Comparison of ENCODE assay signal across 23 mouse cellular contexts in the genomic region with DNA sequence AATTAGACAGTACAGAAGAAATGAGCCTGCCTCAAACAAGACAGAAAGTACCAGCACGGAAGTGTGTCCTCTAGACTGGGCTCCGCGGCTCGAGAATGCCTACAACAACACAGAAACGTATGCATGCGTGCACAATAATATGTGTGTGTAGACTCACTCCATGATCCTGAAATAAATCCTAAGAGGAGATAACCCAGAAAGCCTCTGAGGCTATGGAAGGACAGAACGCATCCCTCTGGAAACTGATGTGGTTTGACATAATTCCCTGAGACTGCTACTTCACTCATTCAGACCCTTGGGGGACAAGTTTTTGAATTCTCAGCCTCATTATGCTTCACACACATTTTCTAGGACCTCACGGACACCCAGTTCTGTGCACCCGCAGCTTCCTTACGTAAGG. TPM values are rescaled to one million over a fixed set of nuclear protein-coding genes. Genes with fewer than 3 reads are reported as not detected.
A peak's percentile ranks its signal among the peaks of the same experiment; 100 is the strongest.
DNase-seq lines count a peak whose midpoint lies in the region; ATAC-seq and TF ChIP-seq lines count a peak whose summit lies in the region.
"Had no signal": no experiment of that assay in that cellular context is flagged by ENCODE, and none has a peak within 500 bp of the region (broad histone marks: within the 10 kb centered on the region; RNA-seq: fewer than 3 reads in every experiment).

No protein-coding gene starts in this region.

- H3K9me3 ChIP-seq in liver, embryonic 12.5 days (replicated peaks): no peaks in the 10 kb centered on the region
- H3K9me3 ChIP-seq: embryonic facial prominence, embryonic 10.5 days; embryonic facial prominence, embryonic 12.5 days; forebrain, embryonic 13.5 days; forebrain, embryonic 15.5 days; G1E had no signal

- WGBS in liver, embryonic 12.5 days (ENCODE audit: insufficient replicate concordance): 89% methylated on average over 10 of the region's 10 CpGs

- ATAC-seq in frontal cortex, adult (ENCODE audit: low TSS enrichment): peak; percentile 36; the same call in 1 of the 2 replicates
- no peak for ATAC-seq in liver, embryonic 12.5 days
- ATAC-seq: activated CD4-positive, CD25-positive, alpha-beta regulatory T cell, adult 4 months; CD4-positive, CD25-positive, alpha-beta regulatory T cell, adult 4 months; forebrain, embryonic 13.5 days; forebrain, embryonic 15.5 days; Patski had no signal

- DNase-seq in frontal cortex, postnatal 10 days (ENCODE audit: low spot score in 2 of 2): no peak
- no peak for DNase-seq in layer of hippocampus, adult 2 months (ENCODE audit: low spot score in 2 of 2)
- DNase-seq in layer of hippocampus, postnatal 14 days (ENCODE audit: low spot score in 2 of 2): no peak
- DNase-seq: adrenal gland, adult 8-10 months; adrenal gland, postnatal 14 days; adrenal gland, postnatal 36 days; B cell, adult 2 months; cerebellum, adult 11-12 months; cerebellum, adult 2 months; cerebellum, adult 9-10 months; cerebellum, postnatal 10 days; cerebellum, postnatal 25 days had no signal

- H3K27ac ChIP-seq in layer of hippocampus, adult 2 months: peak overlapping the region; percentile 29; the same call in 1 of the 2 replicates
- no peak overlapping the region for H3K27ac ChIP-seq in liver, embryonic 12.5 days
- H3K27ac ChIP-seq: embryonic facial prominence, embryonic 10.5 days; embryonic facial prominence, embryonic 12.5 days; forebrain, embryonic 13.5 days; forebrain, embryonic 15.5 days had no signal

- no peaks in the 10 kb centered on the region for H3K27me3 ChIP-seq in liver, embryonic 12.5 days (replicated peaks)
- H3K27me3 ChIP-seq: CH12.LX; embryonic facial prominence, embryonic 12.5 days; forebrain, embryonic 13.5 days; forebrain, embryonic 15.5 days; Patski had no signal

- H3K4me3 ChIP-seq in layer of hippocampus, adult 2 months: no peak overlapping the region
- H3K4me3 ChIP-seq in liver, embryonic 12.5 days: no peak overlapping the region
- H3K4me3 ChIP-seq: embryonic facial prominence, embryonic 10.5 days; embryonic facial prominence, embryonic 12.5 days; forebrain, embryonic 13.5 days; forebrain, embryonic 15.5 days had no signal

- peaks cover 21% of the 10 kb centered on the region for H3K4me1 ChIP-seq in liver, embryonic 12.5 days
- H3K4me1 ChIP-seq: forebrain, embryonic 13.5 days had no signal

- H3K36me3 ChIP-seq in liver, embryonic 12.5 days: peaks cover 8% of the 10 kb centered on the region
- H3K36me3 ChIP-seq: embryonic facial prominence, embryonic 10.5 days; embryonic facial prominence, embryonic 12.5 days; forebrain, embryonic 15.5 days had no signal

- no peak overlapping the region for H3K9ac ChIP-seq in liver, embryonic 12.5 days
- H3K9ac ChIP-seq: embryonic facial prominence, embryonic 12.5 days; forebrain, embryonic 13.5 days; forebrain, embryonic 15.5 days had no signal

- TF ChIP-seq CTCF in layer of hippocampus, adult 2 months (conservative IDR thresholded peaks at IDR 0.05): no peak

- H3K4me2 ChIP-seq in liver, embryonic 12.5 days: no peak overlapping the region
- H3K4me2 ChIP-seq: embryonic facial prominence, embryonic 12.5 days; forebrain, embryonic 13.5 days; forebrain, embryonic 15.5 days had no signal

RNA-seq across cellular contexts. Expression of gene Agtpbp1, which starts 42.6 kb away (rescaled TPM):
- total RNA-seq in layer of hippocampus, adult 2 months (2021): 100 to 1,000 TPM; 374 to 406 TPM
- 100 to 1,000 TPM; 347 to 349 TPM for total RNA-seq in layer of hippocampus, postnatal 14 days (2021)
- polyA plus RNA-seq in liver, embryonic 12.5 days (2016; fragmentation: Nextera tagmentation; extraction: Ambion mirVana): 12.1 and 13.2 TPM in 2 replicates

RNA-seq across cellular contexts. Expression of gene Naa35, which starts 42.6 kb away (rescaled TPM):
- total RNA-seq in layer of hippocampus, adult 2 months (2021): 10 to 100 TPM; 88.5 to 98.8 TPM
- 10 to 100 TPM; 85.8 to 92.9 TPM for total RNA-seq in layer of hippocampus, postnatal 14 days (2021)
- polyA plus RNA-seq in liver, embryonic 12.5 days (2016; fragmentation: Nextera tagmentation; extraction: Ambion mirVana): 35.5 and 37.2 TPM in 2 replicates
